Comparison of ENCODE assay signal across 13 mouse cellular contexts in the genomic region with DNA sequence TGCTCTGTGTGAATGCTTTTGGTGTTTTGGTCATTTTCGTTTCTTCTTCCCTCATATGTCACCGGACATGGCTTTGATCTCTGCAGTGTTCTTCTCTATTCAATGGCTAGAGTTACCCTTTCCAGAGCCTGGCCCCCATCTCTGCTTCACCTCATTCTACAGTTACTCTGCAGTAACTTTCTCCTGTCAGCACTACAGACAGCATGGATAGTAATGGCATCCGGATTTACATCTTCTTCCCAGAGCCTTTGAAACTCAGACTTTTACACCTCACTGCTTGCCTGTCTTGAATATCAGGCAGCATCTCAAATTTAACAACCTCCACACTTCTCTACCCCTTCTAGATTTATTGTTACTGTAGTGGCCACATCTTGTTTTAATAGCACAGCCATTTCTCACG.
"Had no signal": no experiment of that assay in that cellular context is flagged by ENCODE, and none has a peak within 500 bp of the region (broad histone marks: within the 10 kb centered on the region; RNA-seq: fewer than 3 reads in every experiment).

No protein-coding gene starts in this region.

- H3K27me3 ChIP-seq: midbrain, embryonic 13.5 days; midbrain, embryonic 15.5 days; neural tube, embryonic 12.5 days; stomach, embryonic 15.5 days had no signal

- H3K4me3 ChIP-seq: midbrain, embryonic 13.5 days; midbrain, embryonic 15.5 days; neural tube, embryonic 12.5 days; stomach, embryonic 15.5 days had no signal

- H3K4me1 ChIP-seq: midbrain, embryonic 13.5 days; midbrain, embryonic 15.5 days; neural tube, embryonic 12.5 days; stomach, embryonic 15.5 days had no signal

- H3K9me3 ChIP-seq: midbrain, embryonic 13.5 days; midbrain, embryonic 15.5 days; neural tube, embryonic 12.5 days; stomach, embryonic 15.5 days had no signal

- H3K9ac ChIP-seq: lung, embryonic 14.5 days; midbrain, embryonic 13.5 days; midbrain, embryonic 15.5 days; neural tube, embryonic 12.5 days; stomach, embryonic 15.5 days had no signal

- H3K36me3 ChIP-seq: midbrain, embryonic 13.5 days; midbrain, embryonic 15.5 days; neural tube, embryonic 12.5 days; stomach, embryonic 15.5 days had no signal

- H3K4me2 ChIP-seq: lung, embryonic 14.5 days; midbrain, embryonic 11.5 days; midbrain, embryonic 13.5 days; midbrain, embryonic 15.5 days; neural tube, embryonic 12.5 days; stomach, embryonic 15.5 days had no signal

- ATAC-seq: midbrain, embryonic 13.5 days; midbrain, embryonic 15.5 days had no signal

- H3K27ac ChIP-seq: midbrain, embryonic 13.5 days; midbrain, embryonic 15.5 days; neural tube, embryonic 12.5 days; stomach, embryonic 15.5 days had no signal

- DNase-seq: lung, adult 18-20 months; lung, embryonic 14.5 days; lung, postnatal 10 days; lung, postnatal 4 days; right cerebral cortex, postnatal 14 days; thymus, adult 18-20 months; thymus, postnatal 14 days; thymus, postnatal 36 days had no signal
